Mouse (Mus musculus) G1E (cell line): ENCODE data around the gene Commd3.

Experiments used
- CTCF ChIP-seq: IDR thresholded peaks from 2 replicates; pipeline ENCODE4 v1.5.1; 2012; ENCODE audit warnings: low read depth, low read length, inconsistent platforms, mixed read lengths
- GATA1 ChIP-seq: IDR thresholded peaks from 2 replicates; pipeline ENCODE4 v1.6.1; 2012; ENCODE audit warnings: borderline replicate concordance, low read length, inconsistent platforms, mixed read lengths
- GATA2 ChIP-seq: IDR thresholded peaks from 2 replicates; pipeline ENCODE4 v1.6.1; 2012; ENCODE audit warnings: low read depth, low read length, inconsistent platforms, borderline replicate concordance
- TAL1 ChIP-seq: conservative IDR thresholded peaks from 2 replicates; pipeline ENCODE4 v1.6.1; 2012; ENCODE audit warnings: low read depth, low read length, inconsistent platforms, mixed read lengths

GRCm38 (mm10) chr2:18672766-18673164, 581 bp downstream of the Commd3 start:
- TF ChIP-seq CTCF (no peak), TAL1 (no peak), GATA1 (no peak), GATA2 (no peak)
